Mouse (Mus musculus): ENCODE results near the gene Gm16867.
"Not testable (repeated sequence)": the region's sequence is repeated elsewhere in the genome, so short reads cannot be mapped to it uniquely, and the experiment has no call there.

GRCm38 (mm10) chr14:69547310-69547709 is 44.1 kb upstream of the Gm16867 start:
- not testable (repeated sequence) for TF ChIP-seq POLR2A (IDR thresholded peaks at IDR 0.05; ENCODE audit: insufficient read depth, low read depth, low read length); CTCF (IDR thresholded peaks at IDR 0.05); EP300 (IDR thresholded peaks at IDR 0.05; ENCODE audit: insufficient read depth, low read depth, low read length)

Data from heart, adult 2 months (tissue).